Mouse (Mus musculus): ENCODE results near the gene Phactr3. TPM values are rescaled to one million over a fixed set of nuclear protein-coding genes. Genes with fewer than 3 reads are reported as not detected.

The Phactr3 gene
- polyA plus RNA-seq, 1 experiment from 2014 or later: 0.05 TPM

DNA sequence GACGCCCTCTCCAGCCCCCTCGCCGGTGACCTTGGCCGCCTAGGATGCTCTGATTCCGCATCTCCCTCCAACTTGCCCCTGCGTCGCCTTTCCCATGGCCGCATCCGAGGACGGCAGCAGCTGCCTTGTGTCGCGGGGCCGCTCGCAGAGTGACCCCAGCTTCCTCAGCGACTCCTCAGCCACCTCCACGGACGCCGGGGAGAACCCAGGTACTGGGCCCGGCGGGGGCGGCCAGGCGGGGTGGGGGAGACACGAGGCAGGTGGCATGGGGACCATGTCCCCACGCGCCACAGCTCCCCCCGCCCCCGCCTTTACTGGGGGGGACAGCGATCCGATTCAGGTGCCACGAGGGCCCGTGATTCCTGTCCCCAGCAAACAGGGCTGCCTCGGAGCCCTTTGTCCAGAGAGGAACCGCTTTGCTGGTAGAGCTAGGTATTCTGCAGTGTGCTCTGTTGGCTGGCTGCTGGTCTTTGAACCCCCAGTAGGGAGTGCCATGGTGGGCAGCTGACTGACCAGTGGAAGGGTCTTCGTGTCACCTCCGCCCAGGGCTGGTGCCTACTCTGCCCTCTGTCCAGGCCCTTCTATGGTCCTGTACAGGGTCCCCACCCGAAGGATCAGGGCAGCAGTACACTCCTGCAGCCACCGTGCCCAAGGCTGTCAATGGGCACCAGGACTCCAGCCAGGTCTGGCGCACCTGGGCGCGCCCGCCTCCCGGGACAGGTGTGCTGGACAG, 23.7 kb downstream of the Phactr3 start:
- Histone ChIP-seq H3K36me3 (no peaks in the 10 kb centered on the region), H3K4me1 (replicated peaks) (no peaks in the 10 kb centered on the region), H3K9me3 (replicated peaks) (no peaks in the 10 kb centered on the region), H3K9ac (no peak overlapping the region), H3K27ac (no peak overlapping the region), H3K4me2 (no peak overlapping the region), H3K4me3 (replicated peaks) (no peak overlapping the region), H3K27me3 (peaks cover 27% of the 10 kb centered on the region)
- WGBS (ENCODE audit: insufficient replicate concordance): 16% methylated on average over 42 of the region's 42 CpGs
- no peak for ATAC-seq (ENCODE audit: low read depth)
- no peak for DNase-seq

DNA sequence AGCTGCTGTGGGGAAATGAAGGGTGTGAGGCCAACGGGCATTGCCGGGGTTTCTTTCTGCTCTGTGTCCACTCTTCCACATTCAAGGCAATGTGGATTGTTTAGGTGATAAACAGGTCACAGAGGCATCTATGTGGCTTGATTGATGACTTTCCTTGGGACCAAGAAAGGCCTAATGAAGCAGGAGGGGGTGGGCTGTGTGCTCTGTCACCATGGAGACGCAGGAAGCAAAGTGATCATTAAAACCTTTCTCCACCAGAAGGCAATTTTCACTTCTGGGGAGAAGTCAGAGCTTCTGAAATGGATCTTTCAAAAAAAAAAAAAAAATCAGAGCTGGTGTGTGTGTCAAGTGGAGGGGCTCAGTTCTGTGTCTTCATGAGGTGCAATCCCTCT, 24.2 kb downstream of the Phactr3 start:
- H3K4me3 ChIP-seq (replicated peaks): no peak overlapping the region
- ATAC-seq (ENCODE audit: low read depth): no peak

DNA sequence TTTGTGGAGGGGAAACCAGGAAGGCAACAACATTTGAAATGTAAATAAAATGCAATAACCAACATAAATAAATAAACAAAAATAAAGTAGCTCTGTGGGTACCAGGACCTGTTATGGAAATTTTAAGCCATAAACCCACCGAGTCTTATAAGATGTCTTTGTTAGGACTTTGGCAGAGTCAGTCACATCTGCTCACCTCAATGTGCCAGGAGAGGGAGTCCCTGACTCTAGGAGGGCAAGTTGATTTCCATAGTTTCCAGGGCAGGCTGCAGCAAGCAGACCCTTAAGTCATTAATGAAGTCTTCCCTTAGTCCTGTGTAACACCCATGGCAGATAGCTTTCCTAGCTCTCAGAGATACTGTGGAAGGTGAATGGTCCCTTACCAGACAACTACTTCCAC, 25.1 kb downstream of the Phactr3 start:
- no peak overlapping the region for H3K4me3 ChIP-seq (replicated peaks)
- no peak overlapping the region for H3K9ac ChIP-seq
- no peak overlapping the region for H3K27ac ChIP-seq
- no peaks in the 10 kb centered on the region for H3K36me3 ChIP-seq
- DNase-seq (no peak), ATAC-seq (ENCODE audit: low read depth) (no peak)
- 47% methylated on average over 1 of the region's 1 CpGs for WGBS (ENCODE audit: insufficient replicate concordance)
- peaks cover 27% of the 10 kb centered on the region for H3K27me3 ChIP-seq
- no peak overlapping the region for H3K4me2 ChIP-seq
- H3K9me3 ChIP-seq (replicated peaks): no peaks in the 10 kb centered on the region
- no peaks in the 10 kb centered on the region for H3K4me1 ChIP-seq (replicated peaks)

More for the DNA sequence above, 24.2 kb downstream of the Phactr3 start:
- H3K27ac ChIP-seq: no peak overlapping the region
- no peak for DNase-seq
- H3K36me3 ChIP-seq: no peaks in the 10 kb centered on the region
- H3K4me1 ChIP-seq (replicated peaks): no peaks in the 10 kb centered on the region
- no peak overlapping the region for H3K9ac ChIP-seq
- no peaks in the 10 kb centered on the region for H3K9me3 ChIP-seq (replicated peaks)
- H3K27me3 ChIP-seq: peaks cover 27% of the 10 kb centered on the region
- H3K4me2 ChIP-seq: no peak overlapping the region
- 22% methylated on average over 3 of the region's 3 CpGs for WGBS (ENCODE audit: insufficient replicate concordance)

DNA sequence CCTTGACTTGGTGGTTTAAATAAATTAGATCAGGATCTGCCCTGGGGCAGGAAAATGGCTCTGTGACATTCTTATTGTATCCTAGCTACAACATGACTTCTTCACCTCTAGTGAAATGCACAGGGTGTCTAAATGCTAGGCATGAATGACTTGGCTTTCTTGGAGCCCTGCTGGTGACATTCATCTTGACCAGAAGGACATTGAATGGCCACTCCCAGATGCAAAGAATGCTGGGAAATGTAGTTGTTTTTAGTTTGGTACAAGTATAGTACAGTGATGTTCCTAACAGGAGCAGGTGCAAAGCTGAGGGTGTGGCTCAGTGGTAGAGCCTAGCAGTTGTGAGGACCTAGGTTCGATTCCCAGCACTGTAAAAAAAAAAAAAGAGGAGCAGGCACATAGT, 30.5 kb downstream of the Phactr3 start:
- Histone ChIP-seq H3K4me2 (no peak overlapping the region), H3K27ac (no peak overlapping the region), H3K36me3 (no peaks in the 10 kb centered on the region), H3K4me1 (replicated peaks) (no peaks in the 10 kb centered on the region), H3K27me3 (no peaks in the 10 kb centered on the region), H3K4me3 (replicated peaks) (no peak overlapping the region), H3K9me3 (replicated peaks) (no peaks in the 10 kb centered on the region), H3K9ac (no peak overlapping the region)
- 16% methylated on average over 1 of the region's 1 CpGs for WGBS (ENCODE audit: insufficient replicate concordance)
- no peak for DNase-seq
- ATAC-seq (ENCODE audit: low read depth): no peak

GRCm38 (mm10) chr2:178150697-178151096, 31.9 kb downstream of the Phactr3 start:
- Histone ChIP-seq H3K9ac (no peak overlapping the region), H3K9me3 (replicated peaks) (no peaks in the 10 kb centered on the region), H3K27me3 (no peaks in the 10 kb centered on the region), H3K4me3 (replicated peaks) (no peak overlapping the region), H3K27ac (no peak overlapping the region), H3K4me1 (replicated peaks) (no peaks in the 10 kb centered on the region), H3K36me3 (no peaks in the 10 kb centered on the region), H3K4me2 (no peak overlapping the region)
- ATAC-seq (ENCODE audit: low read depth): no peak
- DNase-seq: no peak
- 71% methylated on average over 5 of the region's 5 CpGs for WGBS (ENCODE audit: insufficient replicate concordance)

- Histone ChIP-seq H3K27me3 (no peaks in the 10 kb centered on the region), H3K9ac (no peak overlapping the region), H3K4me1 (replicated peaks) (no peaks in the 10 kb centered on the region), H3K9me3 (replicated peaks) (no peaks in the 10 kb centered on the region), H3K36me3 (no peaks in the 10 kb centered on the region), H3K27ac (no peak overlapping the region), H3K4me2 (no peak overlapping the region), H3K4me3 (replicated peaks) (no peak overlapping the region)
- no peak for ATAC-seq (ENCODE audit: low read depth)
- no peak for DNase-seq
- WGBS (ENCODE audit: insufficient replicate concordance): 70% methylated on average over 2 of the region's 2 CpGs
Measured at GRCm38 (mm10) chr2:178153601-178154000, 34.8 kb downstream of the Phactr3 start.

DNA sequence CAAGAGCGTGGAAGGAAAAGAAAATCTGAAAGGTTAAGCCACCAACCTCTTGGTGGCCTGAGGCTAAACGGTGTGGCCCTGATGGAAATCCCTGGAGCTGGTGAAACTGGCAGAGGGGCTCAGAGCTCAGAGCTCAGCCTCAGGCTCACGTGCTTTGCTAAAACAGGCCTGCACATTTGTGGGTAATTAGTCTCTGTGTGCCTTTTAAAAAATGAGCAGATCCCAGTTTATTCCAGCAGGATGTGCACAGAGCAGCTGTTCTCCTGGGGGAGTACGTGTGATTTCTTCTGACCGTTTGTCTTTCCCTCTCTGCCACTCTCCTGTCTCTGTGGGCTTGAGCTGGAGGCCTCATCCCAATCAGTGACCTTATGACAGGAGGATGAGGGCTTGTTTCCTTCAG, 35.4 kb downstream of the Phactr3 start:
- Histone ChIP-seq H3K36me3 (no peaks in the 10 kb centered on the region), H3K27ac (no peak overlapping the region), H3K9me3 (replicated peaks) (no peaks in the 10 kb centered on the region), H3K4me2 (no peak overlapping the region), H3K4me1 (replicated peaks) (no peaks in the 10 kb centered on the region), H3K9ac (no peak overlapping the region), H3K27me3 (no peaks in the 10 kb centered on the region), H3K4me3 (replicated peaks) (no peak overlapping the region)
- ATAC-seq (ENCODE audit: low read depth): no peak
- no peak for DNase-seq
- 56% methylated on average over 5 of the region's 5 CpGs for WGBS (ENCODE audit: insufficient replicate concordance)

DNA sequence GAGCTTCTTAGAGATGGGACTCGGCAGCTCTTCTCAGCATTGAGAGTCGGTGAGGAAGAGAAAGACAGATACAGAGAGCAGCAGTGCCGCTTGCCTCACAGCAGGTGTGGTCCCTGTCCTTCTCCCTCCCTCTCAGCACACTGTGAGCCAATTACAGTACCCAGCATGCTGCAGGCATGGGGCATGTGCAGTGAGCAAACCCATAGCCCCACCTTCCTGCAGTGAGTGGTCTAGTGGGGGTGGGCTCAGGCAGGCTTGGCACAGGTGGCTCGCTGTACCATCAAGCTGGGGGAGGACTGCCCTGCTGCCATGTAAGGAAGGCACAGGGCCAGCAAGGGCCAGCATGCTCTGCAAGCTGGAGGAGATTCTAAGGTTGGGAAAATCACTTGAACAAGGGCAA, 35.8 kb downstream of the Phactr3 start:
- no peaks in the 10 kb centered on the region for H3K27me3 ChIP-seq
- no peak for ATAC-seq (ENCODE audit: low read depth)

DNA sequence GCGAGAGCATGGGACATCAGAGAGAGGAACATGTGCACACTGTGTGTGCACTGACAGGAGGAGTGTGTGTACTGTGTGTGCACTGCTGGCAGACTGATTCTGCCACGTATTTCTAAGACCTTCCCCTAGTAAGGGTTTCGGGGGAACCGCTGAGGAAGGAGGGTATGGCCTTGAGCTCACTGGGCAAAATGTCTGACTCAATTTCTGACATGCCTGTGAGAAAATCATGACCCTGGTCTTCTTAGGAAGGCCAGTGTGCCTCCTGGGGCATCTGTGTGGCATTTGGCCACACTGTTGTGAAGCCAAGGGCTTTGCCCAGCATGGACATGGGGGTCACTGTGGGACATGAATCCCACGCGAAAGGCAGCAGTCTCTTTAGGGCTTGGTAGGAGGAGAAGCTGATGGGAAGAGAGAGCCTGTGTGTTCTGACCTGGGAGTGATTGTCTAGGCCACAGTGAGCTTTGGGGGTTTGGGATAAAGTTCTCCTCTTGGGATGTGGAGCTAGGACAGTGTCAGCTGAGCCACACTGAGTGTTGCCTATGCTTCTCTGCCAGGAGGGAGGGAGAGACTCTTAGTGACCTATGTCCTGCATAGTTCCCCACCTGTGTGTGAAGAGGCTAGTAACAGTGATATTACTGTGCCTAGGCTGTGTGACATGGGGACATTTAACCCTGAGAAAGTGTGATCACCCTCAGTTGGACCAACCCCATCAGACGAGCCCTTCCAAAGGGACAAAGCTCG, 36.6 kb downstream of the Phactr3 start:
- ATAC-seq (ENCODE audit: low read depth) (no peak), DNase-seq (no peak)

More for the DNA sequence above, 35.8 kb downstream of the Phactr3 start:
- H3K9ac ChIP-seq: no peak overlapping the region
- no peak for DNase-seq
- no peak overlapping the region for H3K4me2 ChIP-seq
- no peaks in the 10 kb centered on the region for H3K9me3 ChIP-seq (replicated peaks)
- H3K36me3 ChIP-seq: no peaks in the 10 kb centered on the region
- WGBS (ENCODE audit: insufficient replicate concordance): 43% methylated on average over 4 of the region's 4 CpGs
- no peak overlapping the region for H3K27ac ChIP-seq
- no peaks in the 10 kb centered on the region for H3K4me1 ChIP-seq (replicated peaks)
- no peak overlapping the region for H3K4me3 ChIP-seq (replicated peaks)

GRCm38 (mm10) chr2:178155917-178156282, 37.1 kb downstream of the Phactr3 start:
- ATAC-seq (ENCODE audit: low read depth) (no peak), DNase-seq (no peak)
- H3K4me2 ChIP-seq: no peak overlapping the region
- H3K27me3 ChIP-seq: no peaks in the 10 kb centered on the region
- no peak overlapping the region for H3K9ac ChIP-seq
- no peaks in the 10 kb centered on the region for H3K4me1 ChIP-seq (replicated peaks)
- H3K9me3 ChIP-seq (replicated peaks): no peaks in the 10 kb centered on the region
- no peak overlapping the region for H3K4me3 ChIP-seq (replicated peaks)
- no peak overlapping the region for H3K27ac ChIP-seq
- 47% methylated on average over 1 of the region's 1 CpGs for WGBS (ENCODE audit: insufficient replicate concordance)
- H3K36me3 ChIP-seq: no peaks in the 10 kb centered on the region

More for the DNA sequence above, 36.6 kb downstream of the Phactr3 start:
- no peaks in the 10 kb centered on the region for H3K27me3 ChIP-seq
- H3K36me3 ChIP-seq: no peaks in the 10 kb centered on the region
- no peak overlapping the region for H3K27ac ChIP-seq
- H3K4me2 ChIP-seq: no peak overlapping the region
- 59% methylated on average over 8 of the region's 8 CpGs for WGBS (ENCODE audit: insufficient replicate concordance)
- H3K9ac ChIP-seq: no peak overlapping the region
- H3K4me3 ChIP-seq (replicated peaks): no peak overlapping the region
- no peaks in the 10 kb centered on the region for H3K4me1 ChIP-seq (replicated peaks)
- H3K9me3 ChIP-seq (replicated peaks): no peaks in the 10 kb centered on the region

DNA sequence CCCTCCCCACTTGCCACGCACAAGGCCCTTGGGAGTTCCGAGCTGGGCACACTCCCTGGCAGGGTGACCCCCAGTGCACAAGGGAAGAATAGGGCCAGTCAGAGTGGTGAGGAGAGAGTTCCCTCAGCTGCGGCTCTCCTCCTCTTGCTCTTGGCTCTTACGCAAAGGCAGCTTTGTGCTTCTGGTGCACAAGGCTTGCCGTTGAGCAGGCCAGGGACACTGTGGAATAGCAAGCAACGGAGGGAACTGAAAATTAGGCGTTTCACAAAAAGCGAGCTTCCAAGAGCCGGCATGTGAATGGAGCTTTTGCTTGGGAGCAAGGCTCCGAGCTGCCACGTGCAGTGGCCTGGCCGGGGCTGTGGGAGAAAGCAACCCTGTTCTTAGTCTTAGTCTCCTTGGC, 40.2 kb downstream of the Phactr3 start:
- Histone ChIP-seq H3K4me3 (replicated peaks) (no peak overlapping the region), H3K4me2 (no peak overlapping the region), H3K27me3 (no peaks in the 10 kb centered on the region), H3K9me3 (replicated peaks) (no peaks in the 10 kb centered on the region), H3K9ac (no peak overlapping the region), H3K27ac (no peak overlapping the region), H3K4me1 (replicated peaks) (no peaks in the 10 kb centered on the region), H3K36me3 (no peaks in the 10 kb centered on the region)
- WGBS (ENCODE audit: insufficient replicate concordance): 73% methylated on average over 12 of the region's 12 CpGs
- ATAC-seq (ENCODE audit: low read depth) (no peak), DNase-seq (no peak)

GRCm38 (mm10) chr2:178163981-178164380, 45.2 kb downstream of the Phactr3 start:
- DNase-seq: no peak
- 76% methylated on average over 1 of the region's 1 CpGs for WGBS (ENCODE audit: insufficient replicate concordance)
- Histone ChIP-seq H3K9ac (no peak overlapping the region), H3K4me1 (replicated peaks) (no peaks in the 10 kb centered on the region), H3K4me2 (no peak overlapping the region), H3K27me3 (no peaks in the 10 kb centered on the region), H3K36me3 (no peaks in the 10 kb centered on the region), H3K27ac (no peak overlapping the region), H3K4me3 (replicated peaks) (no peak overlapping the region), H3K9me3 (replicated peaks) (no peaks in the 10 kb centered on the region)
- no peak for ATAC-seq (ENCODE audit: low read depth)

All from liver, embryonic 13.5 days (tissue).